Mouse (Mus musculus) midbrain, embryonic 15.5 days (tissue): ENCODE data around the gene Shroom1. TPM values are rescaled to one million over a fixed set of nuclear protein-coding genes. Genes with fewer than 3 reads are reported as not detected.

Experiments
- ATAC-seq: fragments of 200-750 bp; cut with Nextera tagmentation; replicated peaks from 2 replicates; pipeline ENCODE4 v1.8.0; 2017; ENCODE audit warnings: moderate TSS enrichment
- H3K27ac ChIP-seq: fragments of 300-500 bp; sonication (generic); 2 replicates; pipeline ENCODE4 v1.5.1; 2015; ENCODE audit warnings: mild to moderate bottlenecking, inconsistent platforms
- H3K27me3 ChIP-seq: fragments of 300-500 bp; sonication (generic); replicated peaks from 2 replicates; pipeline ENCODE4 v1.6.1; 2015; ENCODE audit warnings: inconsistent platforms
- H3K36me3 ChIP-seq: fragments of 300-500 bp; sonication (generic); replicated peaks from 2 replicates; pipeline ENCODE4 v1.6.1; 2015; ENCODE audit warnings: inconsistent platforms
- H3K4me1 ChIP-seq: fragments of 300-500 bp; sonication (generic); 2 replicates; pipeline ENCODE4 v1.6.1; 2015; ENCODE audit warnings: inconsistent platforms
- H3K4me2 ChIP-seq: fragments of 300-500 bp; sonication (generic); 2 replicates; pipeline ENCODE4 v1.6.1; 2015; ENCODE audit warnings: inconsistent platforms, mild to moderate bottlenecking, moderate library complexity
- H3K4me3 ChIP-seq: fragments of 300-500 bp; sonication (generic); 2 replicates; pipeline ENCODE4 v1.5.1; 2015; ENCODE audit warnings: mild to moderate bottlenecking, inconsistent platforms
- H3K9ac ChIP-seq: fragments of 300-500 bp; sonication (generic); 2 replicates; pipeline ENCODE4 v1.6.1; 2015; ENCODE audit warnings: mild to moderate bottlenecking, inconsistent platforms
- H3K9me3 ChIP-seq: fragments of 300-500 bp; sonication (generic); 2 replicates; pipeline ENCODE4 v1.6.1; 2016; ENCODE audit warnings: inconsistent platforms
- WGBS: fragments of 180-500 bp; shearing (Covaris S2); methylation state at CpG from one replicate; pipeline ENCODE4 v1.1.7; 2015; ENCODE audit warnings: mixed read lengths; 5-methylcytosine and 5-hydroxymethylcytosine counted together
- microRNA-seq: library from miRNA; unstranded; fragments of <30 nt; microRNA quantifications from one replicate; pipeline ENCODE4, GENCODE M21; 2016
- polyA plus RNA-seq: library from polyadenylated mRNA; unstranded; fragments of >200 nt; fragmentation: Nextera tagmentation; extraction: Ambion mirVana; gene quantifications from 2 replicates; pipeline ENCODE4 v1.2.1, GENCODE M21; 2015

Gene Shroom1
- polyA plus RNA-seq, 1 experiment from 2014 or later: 3.5 TPM

- no peak overlapping the region for H3K4me3 ChIP-seq
- no peaks in the 10 kb centered on the region; the same call in 1 of the 2 replicates for H3K27me3 ChIP-seq
- H3K27ac ChIP-seq: no peak overlapping the region
- H3K9ac ChIP-seq: no peak overlapping the region
- no peak overlapping the region for H3K4me2 ChIP-seq
- no peaks in the 10 kb centered on the region for H3K36me3 ChIP-seq
- 89% methylated on average over 9 of the region's 9 CpGs for WGBS
- no peaks in the 10 kb centered on the region for H3K9me3 ChIP-seq
- no peak for ATAC-seq
- no peaks in the 10 kb centered on the region for H3K4me1 ChIP-seq
Observed at GRCm38 (mm10) chr11:53507098-53507805, 50.2 kb downstream of the Shroom1 start.

- Histone ChIP-seq H3K36me3 (no peaks in the 10 kb centered on the region), H3K4me3 (no peak overlapping the region), H3K9ac (no peak overlapping the region), H3K4me1 (no peaks in the 10 kb centered on the region), H3K27me3 (no peaks in the 10 kb centered on the region; the same call in 1 of the 2 replicates), H3K4me2 (no peak overlapping the region), H3K27ac (no peak overlapping the region), H3K9me3 (no peaks in the 10 kb centered on the region)
- 49% methylated on average over 7 of the region's 7 CpGs for WGBS
- no peak for ATAC-seq
Observed at GRCm38 (mm10) chr11:53508152-53508551, 51.1 kb downstream of the Shroom1 start.

- no peaks in the 10 kb centered on the region for H3K36me3 ChIP-seq
- ATAC-seq: no peak
- 45% methylated on average over 3 of the region's 3 CpGs for WGBS
Observed at GRCm38 (mm10) chr11:53508591-53508990, 51.6 kb downstream of the Shroom1 start.

DNA sequence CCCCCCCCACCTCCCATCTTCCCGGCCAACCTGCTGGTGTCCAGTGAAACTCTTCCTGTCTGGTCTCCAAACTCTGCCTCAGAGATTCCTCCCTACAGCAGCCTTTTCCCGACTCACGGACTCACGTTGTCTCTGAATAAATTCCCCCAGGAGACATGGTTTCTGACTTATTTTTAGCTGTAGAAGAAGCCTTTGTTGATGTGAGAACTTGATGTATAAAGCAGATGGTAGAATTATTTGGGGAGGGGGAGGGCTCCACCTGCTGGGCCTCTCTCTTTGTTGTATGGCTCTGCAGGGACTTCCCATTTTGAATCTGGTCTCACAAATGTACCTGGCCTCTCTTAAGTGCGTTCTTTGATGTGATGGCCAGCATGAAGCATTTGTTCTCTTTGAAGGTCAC is 53.3 kb downstream of the Shroom1 start:
- Histone ChIP-seq H3K4me1 (no peaks in the 10 kb centered on the region), H3K9ac (no peak overlapping the region), H3K4me3 (no peak overlapping the region), H3K4me2 (no peak overlapping the region), H3K36me3 (no peaks in the 10 kb centered on the region), H3K27ac (no peak overlapping the region), H3K9me3 (no peaks in the 10 kb centered on the region), H3K27me3 (no peaks in the 10 kb centered on the region; the same call in 1 of the 2 replicates)
- WGBS: 46% methylated on average over 5 of the region's 5 CpGs
- ATAC-seq: no peak

More at GRCm38 (mm10) chr11:53508591-53508990, 51.6 kb downstream of the Shroom1 start:
- Histone ChIP-seq H3K27ac (no peak overlapping the region), H3K4me1 (no peaks in the 10 kb centered on the region), H3K4me2 (no peak overlapping the region), H3K27me3 (no peaks in the 10 kb centered on the region; the same call in 1 of the 2 replicates), H3K9me3 (no peaks in the 10 kb centered on the region), H3K4me3 (no peak overlapping the region), H3K9ac (no peak overlapping the region)

DNA sequence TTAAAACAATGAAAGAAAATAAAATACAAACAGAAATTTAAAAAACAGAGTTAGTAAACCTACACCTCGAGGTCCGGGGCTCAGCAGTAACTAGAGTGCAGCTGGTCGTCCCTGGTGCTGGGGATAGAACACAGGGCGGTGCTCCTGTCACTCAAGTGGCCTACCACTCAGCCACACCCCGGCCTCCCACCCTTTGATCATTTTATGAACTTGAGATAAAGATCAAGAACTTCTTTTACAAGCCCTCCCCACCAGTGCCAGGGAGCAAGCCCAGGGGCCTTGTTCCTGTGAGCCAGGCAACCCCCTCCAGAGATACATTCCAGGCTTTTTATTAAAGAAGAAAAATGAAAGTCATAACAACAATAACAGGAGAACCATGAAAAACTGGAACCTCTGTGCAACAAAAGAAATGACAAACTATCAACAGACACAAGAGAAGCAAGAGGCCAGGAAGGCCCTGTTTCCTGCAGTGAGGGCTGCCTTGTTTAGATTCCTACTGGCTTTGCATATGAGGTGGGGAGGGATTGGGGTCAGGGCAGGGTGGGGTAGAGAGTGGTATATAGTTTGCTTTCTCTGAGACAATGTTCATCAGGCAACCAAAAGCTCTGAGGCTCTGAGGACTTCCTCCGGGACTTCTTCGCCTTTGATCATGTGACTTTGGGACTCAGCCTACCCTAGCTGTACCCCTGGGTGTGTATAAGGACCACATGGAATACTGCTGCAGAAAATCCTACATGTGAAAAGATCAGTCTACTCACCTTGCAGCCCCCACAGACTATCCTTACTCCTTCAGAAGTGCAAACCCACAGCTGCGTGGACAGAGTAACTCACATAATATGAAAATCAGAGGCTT is 60.0 kb downstream of the Shroom1 start:
- Histone ChIP-seq H3K27ac (no peak overlapping the region), H3K4me2 (no peak overlapping the region), H3K36me3 (no peaks in the 10 kb centered on the region), H3K27me3 (peaks cover 14% of the 10 kb centered on the region; the same call in 1 of the 2 replicates), H3K9me3 (no peaks in the 10 kb centered on the region), H3K4me1 (peaks cover 26% of the 10 kb centered on the region), H3K4me3 (no peak overlapping the region), H3K9ac (no peak overlapping the region)
- ATAC-seq: no peak
- WGBS: 64% methylated on average over 8 of the region's 8 CpGs

Small RNA genes within 50 kb of the gene (microRNA-seq; reads per million reads assigned to microRNA genes)
- not detected for gene Mir6920

Other genes with a start within 250 kb of the Shroom1 start
- gene Hspa4, start 156.7 kb upstream of the Shroom1 start, polyA plus RNA-seq: 42.0 and 43.2 TPM in 2 replicates
- gene Zcchc10, start 132.5 kb upstream of the Shroom1 start, polyA plus RNA-seq: 12.1 and 13.3 TPM in 2 replicates
- 54.3 and 72.6 TPM in 2 replicates for gene Aff4, start 106.4 kb upstream of the Shroom1 start, polyA plus RNA-seq
- gene Leap2, start 34.0 kb upstream of the Shroom1 start, polyA plus RNA-seq: 0.35 TPM in 1 of 2 replicates, not detected in the other
- gene Uqcrq, start 26.4 kb upstream of the Shroom1 start, polyA plus RNA-seq: 645 and 649 TPM in 2 replicates
- gene Gdf9, start 26.2 kb upstream of the Shroom1 start, polyA plus RNA-seq: 3.5 and 4.0 TPM in 2 replicates
- 0.09 TPM in 1 of 2 replicates, not detected in the other for gene Gm10447, start 95 bp upstream of the Shroom1 start, polyA plus RNA-seq
- not detected in 2 replicates for gene Gm9837, start 13.3 kb downstream of the Shroom1 start, polyA plus RNA-seq
- gene Gm9945, start 23.0 kb downstream of the Shroom1 start, polyA plus RNA-seq: 0.39 TPM in 1 of 2 replicates, not detected in the other
- gene Sowaha, start 23.1 kb downstream of the Shroom1 start, polyA plus RNA-seq: 0.99 and 1.1 TPM in 2 replicates
- 18.4 TPM in 2 replicates for gene Sept8, start 62.1 kb downstream of the Shroom1 start, polyA plus RNA-seq
- gene Kif3a, start 110.2 kb downstream of the Shroom1 start, polyA plus RNA-seq: 345 and 349 TPM in 2 replicates
- gene Il4, start 161.5 kb downstream of the Shroom1 start, polyA plus RNA-seq: 5.3 and 5.6 TPM in 2 replicates
- gene Il13, start 177.5 kb downstream of the Shroom1 start, polyA plus RNA-seq: not detected in 2 replicates